Mouse (Mus musculus): Measurements from ENCODE around the gene Olfr814. TPM values are rescaled to one million over a fixed set of nuclear protein-coding genes. Genes with fewer than 3 reads are reported as not detected.

Olfr814 gene
- polyA plus RNA-seq, 1 experiment from 2014 or later = not detected

Other genes with a start within 250 kb of the Olfr814 start
- not detected in 2 replicates for gene Olfr799, start 242.4 kb downstream of the Olfr814 start, polyA plus RNA-seq (2014; fragmentation: Nextera tagmentation; extraction: Ambion mirVana)
- not detected in 2 replicates for gene Olfr800, start 222.2 kb downstream of the Olfr814 start, polyA plus RNA-seq (2014; fragmentation: Nextera tagmentation; extraction: Ambion mirVana)
- gene Olfr801, start 206.0 kb downstream of the Olfr814 start, polyA plus RNA-seq (2014; fragmentation: Nextera tagmentation; extraction: Ambion mirVana) = not detected in 2 replicates
- gene Olfr802, start 191.7 kb downstream of the Olfr814 start, polyA plus RNA-seq (2014; fragmentation: Nextera tagmentation; extraction: Ambion mirVana) = not detected in 2 replicates
- not detected in 2 replicates for gene Olfr803, start 185.6 kb downstream of the Olfr814 start, polyA plus RNA-seq (2014; fragmentation: Nextera tagmentation; extraction: Ambion mirVana)
- gene Olfr804, start 176.6 kb downstream of the Olfr814 start, polyA plus RNA-seq (2014; fragmentation: Nextera tagmentation; extraction: Ambion mirVana) = not detected in 2 replicates
- not detected in 2 replicates for gene Olfr805, start 150.5 kb downstream of the Olfr814 start, polyA plus RNA-seq (2014; fragmentation: Nextera tagmentation; extraction: Ambion mirVana)
- gene Olfr806, start 137.9 kb downstream of the Olfr814 start, polyA plus RNA-seq (2014; fragmentation: Nextera tagmentation; extraction: Ambion mirVana) = not detected in 2 replicates
- not detected in 2 replicates for gene Olfr807, start 122.1 kb downstream of the Olfr814 start, polyA plus RNA-seq (2014; fragmentation: Nextera tagmentation; extraction: Ambion mirVana)
- not detected in 2 replicates for gene Olfr808, start 114.4 kb downstream of the Olfr814 start, polyA plus RNA-seq (2014; fragmentation: Nextera tagmentation; extraction: Ambion mirVana)
- not detected in 2 replicates for gene Olfr809, start 105.2 kb downstream of the Olfr814 start, polyA plus RNA-seq (2014; fragmentation: Nextera tagmentation; extraction: Ambion mirVana)
- gene Olfr810, start 84.9 kb downstream of the Olfr814 start, polyA plus RNA-seq (2014; fragmentation: Nextera tagmentation; extraction: Ambion mirVana) = not detected in 2 replicates
- gene Olfr811, start 75.5 kb downstream of the Olfr814 start, polyA plus RNA-seq (2014; fragmentation: Nextera tagmentation; extraction: Ambion mirVana) = not detected in 2 replicates
- not detected in 2 replicates for gene Olfr812, start 33.8 kb downstream of the Olfr814 start, polyA plus RNA-seq (2014; fragmentation: Nextera tagmentation; extraction: Ambion mirVana)
- not detected in 2 replicates for gene Olfr813, start 24.5 kb downstream of the Olfr814 start, polyA plus RNA-seq (2014; fragmentation: Nextera tagmentation; extraction: Ambion mirVana)
- not detected in 2 replicates for gene Olfr815, start 26.0 kb upstream of the Olfr814 start, polyA plus RNA-seq (2014; fragmentation: Nextera tagmentation; extraction: Ambion mirVana)
- not detected in 2 replicates for gene Olfr816, start 35.7 kb upstream of the Olfr814 start, polyA plus RNA-seq (2014; fragmentation: Nextera tagmentation; extraction: Ambion mirVana)
- gene Olfr818, start 69.2 kb upstream of the Olfr814 start, polyA plus RNA-seq (2014; fragmentation: Nextera tagmentation; extraction: Ambion mirVana) = not detected in 2 replicates
- not detected in 2 replicates for gene Olfr819, start 87.4 kb upstream of the Olfr814 start, polyA plus RNA-seq (2014; fragmentation: Nextera tagmentation; extraction: Ambion mirVana)
- not detected in 2 replicates for gene Olfr247, start 96.3 kb upstream of the Olfr814 start, polyA plus RNA-seq (2014; fragmentation: Nextera tagmentation; extraction: Ambion mirVana)
- not detected in 2 replicates for gene Gm10310, start 105.2 kb upstream of the Olfr814 start, polyA plus RNA-seq (2014; fragmentation: Nextera tagmentation; extraction: Ambion mirVana)
- not detected in 2 replicates for gene Olfr820, start 132.8 kb upstream of the Olfr814 start, polyA plus RNA-seq (2014; fragmentation: Nextera tagmentation; extraction: Ambion mirVana)
- gene Olfr821, start 150.5 kb upstream of the Olfr814 start, polyA plus RNA-seq (2014; fragmentation: Nextera tagmentation; extraction: Ambion mirVana) = not detected in 2 replicates
- gene Olfr822, start 191.4 kb upstream of the Olfr814 start, polyA plus RNA-seq (2014; fragmentation: Nextera tagmentation; extraction: Ambion mirVana) = not detected in 2 replicates
- gene Olfr823, start 235.5 kb upstream of the Olfr814 start, polyA plus RNA-seq (2014; fragmentation: Nextera tagmentation; extraction: Ambion mirVana) = not detected in 2 replicates